Mouse (Mus musculus) kidney, embryonic 14.5 days (tissue): ENCODE results near the gene A130010J15Rik. TPM values are rescaled to one million over a fixed set of nuclear protein-coding genes. Genes with fewer than 3 reads are reported as not detected.

ENCODE experiments used
- ATAC-seq: fragments of 200-750 bp; cut with Nextera tagmentation; 2 replicates; pipeline ENCODE4 v1.8.0; 2017; ENCODE audit warnings: moderate number of reproducible peaks, mild to moderate bottlenecking, moderate TSS enrichment, moderate library complexity; ENCODE audit not compliant: low FRiP score, low TSS enrichment
- H3K27ac ChIP-seq: fragments of 300-500 bp; sonication (generic); 2 replicates; pipeline ENCODE4 v1.5.1; 2014; ENCODE audit warnings: low read depth, mild to moderate bottlenecking, low read length, moderate library complexity, mixed read lengths
- H3K27me3 ChIP-seq: fragments of 300-500 bp; sonication (generic); 2 replicates; pipeline ENCODE4 v1.6.1; 2014; ENCODE audit warnings: mild to moderate bottlenecking, low read length; ENCODE audit not compliant: control insufficient read depth, insufficient read depth
- H3K36me3 ChIP-seq: fragments of 300-500 bp; sonication (generic); 2 replicates; pipeline ENCODE4 v1.6.1; 2014; ENCODE audit warnings: low read length, mixed read lengths; ENCODE audit not compliant: control insufficient read depth, insufficient read depth
- H3K4me1 ChIP-seq: fragments of 300-500 bp; sonication (generic); 2 replicates; pipeline ENCODE4 v1.6.1; 2014; ENCODE audit warnings: low read length, mixed read lengths; ENCODE audit not compliant: control insufficient read depth, insufficient read depth
- H3K4me2 ChIP-seq: fragments of 300-500 bp; sonication (generic); replicated peaks from 2 replicates; pipeline ENCODE4 v1.6.1; 2014; ENCODE audit warnings: low read depth, mild to moderate bottlenecking, low read length
- H3K4me3 ChIP-seq: fragments of 300-500 bp; sonication (generic); 2 replicates; pipeline ENCODE4 v1.5.1; 2014; ENCODE audit warnings: mild to moderate bottlenecking, low read length
- H3K9ac ChIP-seq: fragments of 300-500 bp; sonication (generic); 2 replicates; pipeline ENCODE4 v1.6.1; 2014; ENCODE audit warnings: low read depth, mild to moderate bottlenecking, low read length, moderate library complexity
- H3K9me3 ChIP-seq: fragments of 300-500 bp; sonication (generic); 2 replicates; pipeline ENCODE4 v1.6.1; 2016; ENCODE audit warnings: low read length; ENCODE audit not compliant: control insufficient read depth
- WGBS: fragments of 180-500 bp; shearing (Covaris S2); extraction: QIAGEN DNeasy Blood & Tissue Kit; methylation state at CpG from one replicate; pipeline ENCODE4 v1.1.7; 2014; 5-methylcytosine and 5-hydroxymethylcytosine counted together
- polyA plus RNA-seq: library from polyadenylated mRNA; unstranded; fragments of >200 nt; fragmentation: Nextera tagmentation; extraction: Ambion mirVana; gene quantifications from 2 replicates; pipeline ENCODE4 v1.2.1, GENCODE M21; 2014

The A130010J15Rik gene
- polyA plus RNA-seq, 1 experiment from 2014 or later = 16.0 TPM

- peak overlapping the region; percentile 36 for H3K4me2 ChIP-seq
- peak overlapping the region; percentile 11 for H3K4me3 ChIP-seq
- H3K9ac ChIP-seq = peak overlapping the region; percentile 15; the same call in 1 of the 2 replicates
- peaks cover 6% of the 10 kb centered on the region; the same call in 1 of the 2 replicates for H3K4me1 ChIP-seq
- H3K27ac ChIP-seq = no peak overlapping the region
- WGBS = 16% methylated on average over 18 of the region's 18 CpGs
- no peaks in the 10 kb centered on the region for H3K27me3 ChIP-seq
- H3K36me3 ChIP-seq = no peaks in the 10 kb centered on the region
- ATAC-seq = peak; percentile 84
- H3K9me3 ChIP-seq = no peaks in the 10 kb centered on the region
Measured at GRCm38 (mm10) chr1:193160317-193161032, 7.4 kb upstream of the A130010J15Rik start.

DNA sequence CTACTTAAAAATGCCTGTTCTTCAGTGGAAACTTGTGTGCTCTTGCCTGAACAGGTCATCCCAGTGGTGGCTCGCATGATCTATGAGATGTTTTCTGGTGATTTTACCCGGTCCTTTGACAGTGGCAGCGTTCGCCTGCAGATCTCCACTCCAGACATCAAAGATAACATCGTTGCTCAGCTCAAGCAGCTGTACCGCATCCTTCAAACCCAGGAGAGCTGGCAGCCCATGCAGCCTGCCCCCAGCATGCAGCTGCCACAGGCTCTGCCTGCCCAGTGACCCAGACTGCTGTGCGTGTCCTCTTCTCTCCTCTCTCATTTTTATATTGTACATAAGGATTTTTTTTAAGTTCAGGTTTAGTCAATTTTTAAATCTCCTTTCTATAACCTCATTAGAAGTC lies 1.4 kb downstream of the A130010J15Rik start:
- 81% methylated on average over 7 of the region's 7 CpGs for WGBS
- Histone ChIP-seq H3K4me1 (peaks cover 12% of the 10 kb centered on the region; the same call in 1 of the 2 replicates), H3K9me3 (no peaks in the 10 kb centered on the region), H3K9ac (no peak overlapping the region), H3K27me3 (no peaks in the 10 kb centered on the region), H3K27ac (no peak overlapping the region), H3K4me2 (no peak overlapping the region), H3K36me3 (no peaks in the 10 kb centered on the region), H3K4me3 (no peak overlapping the region)
- ATAC-seq = no peak

DNA sequence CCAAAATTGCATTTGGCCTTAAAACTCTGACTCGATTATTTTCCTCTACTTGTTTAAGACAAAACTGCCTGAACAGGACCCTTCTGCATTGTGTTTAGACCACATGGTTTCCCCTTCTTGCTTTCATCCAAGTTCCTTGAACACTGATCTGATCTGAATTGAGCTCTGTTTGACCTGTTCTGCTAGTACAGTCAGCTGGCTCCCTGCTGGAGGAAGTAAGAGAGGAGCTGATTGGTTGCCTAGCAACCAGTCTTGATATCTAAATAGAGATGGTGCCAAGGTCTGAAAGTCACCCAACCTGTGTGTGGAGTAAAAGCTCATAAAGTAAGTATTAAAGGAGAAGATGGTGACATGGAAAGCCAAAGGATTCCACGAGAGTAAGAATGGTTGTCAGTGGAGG lies 2.0 kb downstream of the A130010J15Rik start:
- H3K27ac ChIP-seq = no peak overlapping the region
- no peaks in the 10 kb centered on the region for H3K27me3 ChIP-seq
- peaks cover 18% of the 10 kb centered on the region; the same call in 1 of the 2 replicates for H3K4me1 ChIP-seq
- ATAC-seq = no peak
- no peaks in the 10 kb centered on the region for H3K36me3 ChIP-seq
- H3K4me2 ChIP-seq = no peak overlapping the region
- 87% methylated on average over 2 of the region's 2 CpGs for WGBS
- no peak overlapping the region for H3K9ac ChIP-seq
- no peak overlapping the region for H3K4me3 ChIP-seq
- H3K9me3 ChIP-seq = no peaks in the 10 kb centered on the region

DNA sequence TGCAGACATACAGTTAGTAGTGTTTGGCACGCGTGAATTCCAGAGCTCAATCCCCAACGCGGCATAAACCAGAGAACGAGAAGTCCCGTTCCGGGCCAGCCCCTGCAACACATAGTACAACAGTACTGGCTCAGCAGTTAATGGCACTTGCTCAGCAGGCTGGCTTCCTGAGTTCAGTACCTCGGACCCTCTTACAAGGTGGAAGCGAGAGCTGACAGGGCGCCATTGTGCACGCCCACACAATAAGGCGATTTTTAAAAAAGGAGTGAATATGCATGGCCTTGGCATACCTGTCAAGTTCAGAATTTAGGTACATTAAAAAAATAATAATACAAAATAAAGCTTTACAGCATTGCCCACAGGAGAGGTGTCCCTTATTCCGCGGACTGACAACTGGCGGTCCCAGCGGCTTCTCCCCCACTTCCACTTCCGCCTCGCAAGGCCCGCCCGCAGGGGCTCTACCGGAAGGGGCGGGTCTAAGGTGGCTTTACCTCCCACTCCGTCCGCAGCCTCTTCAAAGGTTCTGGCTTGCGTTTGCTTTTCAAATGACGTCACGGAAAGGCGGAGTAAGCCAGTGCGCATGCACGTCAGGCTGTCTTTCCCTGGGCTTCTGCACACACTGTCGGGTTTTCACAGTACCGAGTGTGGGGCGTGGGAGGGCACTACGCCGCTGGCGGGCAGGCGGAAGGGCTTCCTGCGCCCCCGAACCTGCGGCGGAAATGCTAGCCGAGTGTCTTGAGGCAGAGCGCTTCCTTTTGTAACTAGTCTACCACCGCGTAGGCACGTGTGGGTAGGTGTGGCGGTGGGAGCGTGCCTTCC lies 5.4 kb downstream of the A130010J15Rik start:
- Histone ChIP-seq H3K27ac (peak overlapping the region; percentile 83), H3K4me2 (peak overlapping the region; percentile 82), H3K36me3 (no peaks in the 10 kb centered on the region), H3K27me3 (no peaks in the 10 kb centered on the region), H3K9me3 (no peaks in the 10 kb centered on the region), H3K4me1 (peaks cover 22% of the 10 kb centered on the region; the same call in 1 of the 2 replicates), H3K4me3 (peak overlapping the region; percentile 77), H3K9ac (peak overlapping the region; percentile 86)
- ATAC-seq = peak; percentile 99
- 1% methylated on average over 48 of the region's 48 CpGs for WGBS

GRCm38 (mm10) chr1:193173810-193174129 lies 5.9 kb downstream of the A130010J15Rik start:
- 21% methylated on average over 9 of the region's 9 CpGs for WGBS
- Histone ChIP-seq H3K4me3 (peak overlapping the region; percentile 77), H3K27me3 (no peaks in the 10 kb centered on the region), H3K4me1 (peaks cover 22% of the 10 kb centered on the region; the same call in 1 of the 2 replicates), H3K9me3 (no peaks in the 10 kb centered on the region), H3K4me2 (peak overlapping the region; percentile 69), H3K36me3 (no peaks in the 10 kb centered on the region), H3K9ac (peak overlapping the region; percentile 79), H3K27ac (peak overlapping the region; percentile 83)
- ATAC-seq = no peak

DNA sequence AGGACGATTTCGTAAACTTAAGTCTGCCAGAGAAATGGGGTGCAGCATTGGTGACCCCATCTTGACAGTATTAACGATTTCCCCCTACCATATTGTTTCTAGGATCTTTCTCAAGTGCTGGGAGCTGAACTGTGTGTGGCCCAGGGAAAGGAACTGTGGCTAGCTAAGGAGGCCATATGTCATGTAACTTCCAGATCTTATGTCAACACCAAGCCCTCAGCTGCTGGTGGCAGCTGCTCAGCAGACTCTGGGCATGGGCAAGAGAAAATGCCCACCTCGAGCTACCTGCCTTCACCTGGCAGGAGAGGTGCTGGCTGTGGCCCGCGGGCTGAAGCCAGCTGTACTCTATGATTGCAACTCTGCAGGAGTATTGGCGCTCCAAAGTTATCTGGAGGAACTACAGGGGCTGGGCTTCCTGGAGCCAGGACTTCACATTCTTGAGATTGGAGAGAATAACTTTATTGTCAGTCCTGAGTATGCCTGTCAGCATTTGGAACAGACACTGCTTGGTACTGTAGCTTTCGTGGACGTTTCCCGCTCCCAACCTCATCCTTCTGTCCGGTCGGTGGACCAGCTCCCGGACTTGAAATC lies 6.4 kb downstream of the A130010J15Rik start:
- no peak for ATAC-seq
- 86% methylated on average over 13 of the region's 13 CpGs for WGBS
- Histone ChIP-seq H3K27me3 (no peaks in the 10 kb centered on the region), H3K4me1 (peaks cover 22% of the 10 kb centered on the region; the same call in 1 of the 2 replicates), H3K9ac (peak overlapping the region; percentile 79; the same call in 1 of the 2 replicates), H3K9me3 (no peaks in the 10 kb centered on the region), H3K27ac (peak overlapping the region; percentile 83), H3K36me3 (no peaks in the 10 kb centered on the region), H3K4me2 (peak overlapping the region; percentile 69), H3K4me3 (peak overlapping the region; percentile 77)

- no peak overlapping the region for H3K4me2 ChIP-seq
- no peaks in the 10 kb centered on the region for H3K4me1 ChIP-seq
- no peaks in the 10 kb centered on the region for H3K9me3 ChIP-seq
- no peak for ATAC-seq
- H3K36me3 ChIP-seq = no peaks in the 10 kb centered on the region
- no peak overlapping the region for H3K9ac ChIP-seq
- H3K27me3 ChIP-seq = no peaks in the 10 kb centered on the region
- no peak overlapping the region for H3K4me3 ChIP-seq
- no peak overlapping the region for H3K27ac ChIP-seq
- WGBS = 73% methylated on average over 3 of the region's 3 CpGs
Measured at GRCm38 (mm10) chr1:193181104-193181503, 13.3 kb downstream of the A130010J15Rik start.

GRCm38 (mm10) chr1:193188257-193188656 lies 20.4 kb downstream of the A130010J15Rik start:
- Histone ChIP-seq H3K9ac (no peak overlapping the region), H3K27me3 (no peaks in the 10 kb centered on the region), H3K4me2 (no peak overlapping the region), H3K4me3 (no peak overlapping the region), H3K4me1 (peaks cover 15% of the 10 kb centered on the region), H3K9me3 (no peaks in the 10 kb centered on the region), H3K36me3 (no peaks in the 10 kb centered on the region), H3K27ac (no peak overlapping the region)
- WGBS = 72% methylated on average over 6 of the region's 6 CpGs
- no peak for ATAC-seq
